Mouse (Mus musculus) CH12.LX (cell line): ENCODE data around the gene Sept3. TPM values are rescaled to one million over a fixed set of nuclear protein-coding genes. Genes with fewer than 3 reads are reported as not detected.

Experiments
- DNase-seq: peaks from one replicate; pipeline ENCODE4 v3.0.0-alpha.2; 2013; ENCODE audit errors: extremely low read depth
- H3K27ac ChIP-seq: 2 replicates; pipeline ENCODE4 v1.5.1; 2012; ENCODE audit warnings: low read depth, mild to moderate bottlenecking, control low read depth, moderate library complexity; ENCODE audit not compliant: insufficient read depth
- H3K27me3 ChIP-seq: replicated peaks from 2 replicates; pipeline ENCODE3; 2012; ENCODE audit warnings: inconsistent platforms
- H3K36me3 ChIP-seq, 2 experiments: replicated peaks in 1 of 2; 2 replicates each; pipeline versions ENCODE3 to v1.6.1; 2012; ENCODE audit warnings: inconsistent platforms in 1 of 2, low read length in 1 of 2, mild to moderate bottlenecking in 1 of 2, mixed read lengths in 1 of 2, moderate library complexity in 1 of 2; ENCODE audit not compliant: control insufficient read depth in 1 of 2, insufficient read depth in 1 of 2
- H3K4me1 ChIP-seq, 2 experiments: 2 replicates each; pipeline ENCODE4 v1.6.1; 2012; ENCODE audit warnings: inconsistent platforms in 1 of 2, moderate library complexity in 1 of 2; ENCODE audit not compliant: insufficient read depth in 2 of 2, control insufficient read depth in 1 of 2
- H3K4me2 ChIP-seq: 2 replicates; pipeline ENCODE4 v1.6.1; 2012; ENCODE audit warnings: low read depth, mild to moderate bottlenecking, control low read depth; ENCODE audit not compliant: poor library complexity, insufficient read depth, severe bottlenecking
- H3K4me3 ChIP-seq, 3 experiments: fragments of 150-350 bp in 1 of 3; sonication (generic) in 1 of 3; replicated peaks in 1 of 3; 2 replicates each; pipeline versions ENCODE3 to v1.5.1; 2011 to 2012; ENCODE audit warnings: low read depth in 2 of 3, low read length in 2 of 3, mild to moderate bottlenecking in 2 of 3, moderate library complexity in 2 of 3, control low read depth in 1 of 3, improper control_type of control experiment in 1 of 3, inconsistent platforms in 1 of 3, mixed read lengths in 1 of 3; ENCODE audit not compliant: poor library complexity in 1 of 3
- H3K79me2 ChIP-seq: replicated peaks from 2 replicates; pipeline ENCODE4 v1.6.1; 2012; ENCODE audit warnings: mild to moderate bottlenecking, moderate library complexity; ENCODE audit not compliant: control insufficient read depth, poor library complexity, insufficient read depth, severe bottlenecking; ENCODE audit errors: extremely low read depth
- H3K9ac ChIP-seq: 2 replicates; pipeline ENCODE4 v1.6.1; 2012; ENCODE audit warnings: low read depth, mild to moderate bottlenecking, control low read depth, moderate library complexity; ENCODE audit not compliant: insufficient read depth
- H3K9me3 ChIP-seq: replicated peaks from 2 replicates; pipeline ENCODE3; 2012; ENCODE audit warnings: low read length, inconsistent platforms, mixed read lengths
- E2F4 ChIP-seq: IDR thresholded peaks from 2 replicates; pipeline ENCODE4 v1.6.1; 2011; ENCODE audit warnings: low read depth, low read length, improper control_type of control experiment; ENCODE audit not compliant: insufficient replicate concordance
- EP300 ChIP-seq: IDR thresholded peaks from 2 replicates; pipeline ENCODE4 v1.6.1; 2011; ENCODE audit warnings: low read length, improper control_type of control experiment
- GABPA ChIP-seq: IDR thresholded peaks from 2 replicates; pipeline ENCODE4 v1.6.1; 2012; ENCODE audit warnings: low read depth, low read length, improper control_type of control experiment, inconsistent platforms; ENCODE audit not compliant: insufficient replicate concordance
- HCFC1 ChIP-seq: IDR thresholded peaks from 2 replicates; pipeline ENCODE4 v1.6.1; 2012; ENCODE audit warnings: low read depth, mild to moderate bottlenecking, inconsistent platforms, low read length, improper control_type of control experiment
- IRF4 ChIP-seq: IDR thresholded peaks from 2 replicates; pipeline ENCODE4 v1.6.1; 2014; ENCODE audit warnings: low read depth, mild to moderate bottlenecking, inconsistent platforms, low read length, improper control_type of control experiment
- KAT2A ChIP-seq: IDR thresholded peaks from 2 replicates; pipeline ENCODE4 v1.6.1; 2012; ENCODE audit warnings: low read length, improper control_type of control experiment, inconsistent platforms; ENCODE audit not compliant: insufficient replicate concordance
- MAZ ChIP-seq: IDR thresholded peaks from 2 replicates; pipeline ENCODE4 v1.6.1; 2012; ENCODE audit warnings: low read depth, mild to moderate bottlenecking, inconsistent platforms, low read length, improper control_type of control experiment, moderate library complexity
- MXI1 ChIP-seq: IDR thresholded peaks from 2 replicates; pipeline ENCODE4 v1.6.1; 2011; ENCODE audit warnings: mild to moderate bottlenecking, low read depth, low read length, improper control_type of control experiment
- NELFE ChIP-seq: IDR thresholded peaks from 2 replicates; pipeline ENCODE4 v1.6.1; 2011; ENCODE audit warnings: low read depth, low read length, improper control_type of control experiment
- SIN3A ChIP-seq: IDR thresholded peaks from 2 replicates; pipeline ENCODE4 v1.6.1; 2012; ENCODE audit warnings: low read length, improper control_type of control experiment, inconsistent platforms
- TBP ChIP-seq: conservative IDR thresholded peaks from 2 replicates; pipeline ENCODE4 v1.6.1; 2011; ENCODE audit warnings: low read depth, low read length, improper control_type of control experiment
- USF1 ChIP-seq: IDR thresholded peaks from 2 replicates; pipeline ENCODE4 v1.6.1; 2014; ENCODE audit warnings: low read depth, mild to moderate bottlenecking, inconsistent platforms, low read length, improper control_type of control experiment
- ZKSCAN1 ChIP-seq: IDR thresholded peaks from 2 replicates; pipeline ENCODE4 v1.6.1; 2012; ENCODE audit warnings: low read depth, inconsistent platforms, low read length, improper control_type of control experiment, borderline replicate concordance
- ZMIZ1 ChIP-seq: IDR thresholded peaks from 2 replicates; pipeline ENCODE4 v1.6.1; 2012; ENCODE audit warnings: low read depth, mild to moderate bottlenecking, inconsistent platforms, low read length, improper control_type of control experiment
- ZNF384 ChIP-seq: IDR thresholded peaks from 2 replicates; pipeline ENCODE4 v1.6.1; 2012; ENCODE audit warnings: low read depth, low read length, improper control_type of control experiment, inconsistent platforms
- dilution Hi-C: fragments of 300-500 bp; cut with MboI; formaldehyde crosslinking; loops from 2 replicates; pipeline ENCODE4 v1.14.3; 2020; ENCODE audit warnings: low sequenced_read_pairs; ENCODE audit not compliant: extremely low pct_unique_long_range_greater_than_20kb, extremely low pct_ligation_motif_present
- in situ Hi-C: fragments of 300-500 bp; cut with MboI; formaldehyde crosslinking; loops from 3 replicates; pipeline ENCODE4 v1.14.3; 2019; ENCODE audit warnings: low sequenced_read_pairs, low pct_ligation_motif_present, low pct_unique_long_range_greater_than_20kb, mixed read lengths
- polyA plus RNA-seq: library from polyadenylated mRNA; unstranded; fragments of >175 nt; gene quantifications from 2 replicates; pipeline ENCODE4 v1.2.1, GENCODE M21; 2012; ENCODE audit warnings: low read depth; ENCODE audit not compliant: insufficient read length
- total RNA-seq, 2 experiments: library from RNA; depleted of rRNA; stranded (reverse); fragments of 300-350 nt in 1 of 2; fragments of >200 nt in 1 of 2; gene quantifications; 2 replicates each; pipeline ENCODE4 v1.2.3; 2012 to 2014

The Sept3 gene
- total and polyA plus RNA-seq, 3 experiments, result 0.04 to 0.07 TPM; not detected in 1

DNA sequence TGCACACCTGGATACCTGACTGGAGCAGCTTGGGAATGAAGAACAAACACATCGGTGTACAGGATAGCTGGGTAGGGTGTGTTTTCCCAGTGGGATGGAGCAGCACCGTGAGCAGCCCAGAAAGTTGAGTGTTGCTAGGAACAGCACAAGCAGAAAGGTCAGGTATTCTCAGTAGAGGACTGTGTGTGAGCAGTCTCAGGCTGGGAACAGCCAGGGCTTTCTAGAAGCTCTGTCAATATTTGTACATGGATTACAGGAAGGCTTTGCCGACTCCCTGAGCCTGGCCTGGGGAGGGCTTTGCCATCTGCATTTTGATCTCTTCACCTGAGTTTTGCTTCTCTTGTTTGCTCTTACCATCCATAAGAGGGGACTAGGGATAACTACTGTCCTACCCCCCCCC, 32.4 kb downstream of the Sept3 start:
- no peak for TF ChIP-seq MXI1
- no peak for TF ChIP-seq ZMIZ1
- no peak for TF ChIP-seq SIN3A
- no peak for TF ChIP-seq TBP
- TF ChIP-seq KAT2A, result no peak
- TF ChIP-seq NELFE, result no peak
- TF ChIP-seq GABPA, result no peak
- no peak for TF ChIP-seq HCFC1
- TF ChIP-seq IRF4, result no peak
- TF ChIP-seq EP300, result no peak
- no peak for TF ChIP-seq ZKSCAN1
- no peak for TF ChIP-seq E2F4
- no peak for TF ChIP-seq MAZ
- Histone ChIP-seq H3K27me3 (peaks cover 62% of the 10 kb centered on the region), H3K79me2 (no peaks in the 10 kb centered on the region), H3K4me1 (no peaks in the 10 kb centered on the region), H3K36me3 (no peaks in the 10 kb centered on the region), H3K4me2 (no peak overlapping the region), H3K27ac (no peak overlapping the region), H3K4me3 (no peak overlapping the region), H3K9ac (no peak overlapping the region), H3K9me3 (peaks cover 2% of the 10 kb centered on the region)
- no peak for DNase-seq
- dilution Hi-C loops, result no loop called here
- in situ Hi-C loops, result no loop called here

DNA sequence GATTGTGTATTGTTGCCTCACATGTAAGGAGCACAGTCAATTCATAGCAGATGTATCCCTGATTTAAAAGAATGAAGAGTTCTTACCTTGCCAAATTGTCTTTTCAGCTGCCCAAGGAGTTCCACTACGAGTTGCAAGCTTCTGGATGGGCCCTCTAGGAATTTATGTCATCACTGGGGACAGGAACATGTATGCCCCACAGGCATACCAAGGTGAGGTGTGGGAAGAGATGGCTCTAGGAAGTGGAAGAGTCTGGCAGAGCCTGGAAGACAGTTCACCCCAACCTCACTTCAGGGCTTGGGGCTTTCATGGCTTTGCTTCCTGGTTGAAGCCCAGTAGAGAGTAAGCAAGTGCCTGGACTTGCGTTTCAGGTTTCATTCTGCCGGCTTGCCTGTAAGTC, 33.7 kb downstream of the Sept3 start:
- no peaks in the 10 kb centered on the region for H3K79me2 ChIP-seq
- no peak overlapping the region for H3K27ac ChIP-seq
- dilution Hi-C loops, result no loop called here
- peaks cover 70% of the 10 kb centered on the region for H3K27me3 ChIP-seq
- no peaks in the 10 kb centered on the region for H3K36me3 ChIP-seq
- peaks cover 2% of the 10 kb centered on the region for H3K9me3 ChIP-seq
- H3K4me1 ChIP-seq, result no peaks in the 10 kb centered on the region
- H3K4me3 ChIP-seq, result no peak overlapping the region
- no peak overlapping the region for H3K9ac ChIP-seq
- TF ChIP-seq SIN3A (no peak), EP300 (no peak), ZMIZ1 (no peak), ZNF384 (no peak), IRF4 (no peak), USF1 (no peak)
- DNase-seq, result no peak
- in situ Hi-C loops, result no loop called here
- no peak overlapping the region for H3K4me2 ChIP-seq
